Mouse (Mus musculus): ENCODE data around the gene Gm20219. TPM values are rescaled to one million over a fixed set of nuclear protein-coding genes. Genes with fewer than 3 reads are reported as not detected.

Gene Gm20219
- polyA plus RNA-seq, 1 experiment from 2014 or later, result not detected

DNA sequence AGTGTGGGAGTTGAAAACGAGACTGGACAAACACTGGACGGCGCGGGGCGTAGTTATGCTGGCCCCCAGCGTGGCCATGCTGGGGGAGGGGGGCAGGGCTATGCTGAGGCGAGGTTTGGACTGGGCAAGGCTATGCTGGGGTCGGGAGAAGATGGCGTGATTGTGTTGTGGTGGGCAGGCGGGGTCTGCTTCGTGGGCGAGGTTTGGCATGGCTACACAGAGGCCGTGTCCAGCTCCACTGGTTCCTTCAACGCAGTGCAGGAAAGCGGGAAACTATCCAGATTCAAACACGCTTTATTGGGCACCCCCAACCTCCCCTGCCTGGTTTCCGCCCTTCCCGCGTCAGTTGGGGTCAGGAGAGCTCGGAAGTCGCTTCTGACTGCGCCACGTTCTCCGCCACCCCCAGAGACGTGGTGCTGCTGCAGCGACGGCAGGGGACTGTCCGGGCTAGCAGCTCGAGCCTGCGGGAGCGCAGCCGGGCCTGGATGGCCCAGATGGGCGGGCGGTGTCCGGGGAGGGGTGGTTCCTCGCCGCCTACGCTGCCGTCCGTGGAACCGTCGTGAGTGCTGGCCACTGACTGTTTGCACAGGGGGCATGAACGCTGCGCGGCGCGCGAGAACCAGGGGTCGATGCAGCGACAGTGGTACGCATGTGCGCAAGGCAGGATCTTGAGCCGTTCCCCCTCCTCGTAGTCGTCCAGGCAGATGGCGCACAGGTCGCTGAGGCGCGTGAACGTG is 43.0 kb downstream of the Gm20219 start:
- no peak for ATAC-seq
- Histone ChIP-seq H3K4me3 (ENCODE audit: low read depth, low read length) (peak overlapping the region; percentile 18), H3K27ac (ENCODE audit: low read depth, low read length) (no peak overlapping the region), H3K4me2 (replicated peaks; ENCODE audit: low read depth) (peak overlapping the region; percentile 47), H3K27me3 (replicated peaks; ENCODE audit: control insufficient read depth, insufficient read depth, low read length) (peaks cover 38% of the 10 kb centered on the region), H3K9me3 (ENCODE audit: control insufficient read depth) (no peaks in the 10 kb centered on the region), H3K36me3 (ENCODE audit: control insufficient read depth, insufficient read depth) (no peaks in the 10 kb centered on the region), H3K4me1 (replicated peaks; ENCODE audit: control insufficient read depth, insufficient read depth, low read length) (no peaks in the 10 kb centered on the region), H3K9ac (ENCODE audit: low read depth, low read length) (no peak overlapping the region)
- no peak for TF ChIP-seq CTCF (IDR thresholded peaks at IDR 0.05; ENCODE audit: low read depth)
- WGBS, result 6% methylated on average over 60 of the region's 60 CpGs

GRCm38 (mm10) chr17:56510473-56510969 is 43.7 kb downstream of the Gm20219 start:
- TF ChIP-seq CTCF (IDR thresholded peaks at IDR 0.05; ENCODE audit: low read depth), result no peak
- Histone ChIP-seq H3K4me2 (replicated peaks; ENCODE audit: low read depth) (peak overlapping the region; percentile 48; the same call in 1 of the 2 replicates), H3K4me1 (replicated peaks; ENCODE audit: control insufficient read depth, insufficient read depth, low read length) (no peaks in the 10 kb centered on the region), H3K4me3 (ENCODE audit: low read depth, low read length) (peak overlapping the region; percentile 18; the same call in 1 of the 2 replicates), H3K9me3 (ENCODE audit: control insufficient read depth) (no peaks in the 10 kb centered on the region), H3K9ac (ENCODE audit: low read depth, low read length) (no peak overlapping the region), H3K36me3 (ENCODE audit: control insufficient read depth, insufficient read depth) (no peaks in the 10 kb centered on the region), H3K27me3 (replicated peaks; ENCODE audit: control insufficient read depth, insufficient read depth, low read length) (peaks cover 37% of the 10 kb centered on the region), H3K27ac (ENCODE audit: low read depth, low read length) (no peak overlapping the region)
- WGBS, result 27% methylated on average over 27 of the region's 27 CpGs
- ATAC-seq, result no peak

- Histone ChIP-seq H3K4me3 (ENCODE audit: low read depth, low read length) (0 out of 2 replicates have a peak overlapping the region, but pooled peaks have one; percentile 14), H3K9me3 (ENCODE audit: control insufficient read depth) (no peaks in the 10 kb centered on the region), H3K9ac (ENCODE audit: low read depth, low read length) (no peak overlapping the region), H3K36me3 (ENCODE audit: control insufficient read depth, insufficient read depth) (no peaks in the 10 kb centered on the region), H3K27me3 (replicated peaks; ENCODE audit: control insufficient read depth, insufficient read depth, low read length) (peaks cover 34% of the 10 kb centered on the region), H3K27ac (ENCODE audit: low read depth, low read length) (no peak overlapping the region), H3K4me1 (replicated peaks; ENCODE audit: control insufficient read depth, insufficient read depth, low read length) (no peaks in the 10 kb centered on the region), H3K4me2 (replicated peaks; ENCODE audit: low read depth) (peak overlapping the region; percentile 48)
- 16% methylated on average over 28 of the region's 37 CpGs for WGBS
- TF ChIP-seq CTCF (IDR thresholded peaks at IDR 0.05; ENCODE audit: low read depth), result no peak
- no peak for ATAC-seq
Observed at GRCm38 (mm10) chr17:56509707-56510472, 44.3 kb downstream of the Gm20219 start.

- Histone ChIP-seq H3K4me2 (replicated peaks; ENCODE audit: low read depth) (no peak overlapping the region), H3K4me1 (replicated peaks; ENCODE audit: control insufficient read depth, insufficient read depth, low read length) (no peaks in the 10 kb centered on the region), H3K27me3 (replicated peaks; ENCODE audit: control insufficient read depth, insufficient read depth, low read length) (peaks cover 34% of the 10 kb centered on the region), H3K4me3 (ENCODE audit: low read depth, low read length) (no peak overlapping the region), H3K9me3 (ENCODE audit: control insufficient read depth) (no peaks in the 10 kb centered on the region), H3K9ac (ENCODE audit: low read depth, low read length) (no peak overlapping the region), H3K36me3 (ENCODE audit: control insufficient read depth, insufficient read depth) (no peaks in the 10 kb centered on the region), H3K27ac (ENCODE audit: low read depth, low read length) (no peak overlapping the region)
- WGBS, result 55% methylated on average over 10 of the region's 10 CpGs
- TF ChIP-seq CTCF (IDR thresholded peaks at IDR 0.05; ENCODE audit: low read depth), result no peak
- ATAC-seq, result no peak
Observed at GRCm38 (mm10) chr17:56509021-56509640, 45.1 kb downstream of the Gm20219 start.

- under 1% methylated on average over 42 of the region's 42 CpGs for WGBS
Observed at GRCm38 (mm10) chr17:56507161-56508068, 46.8 kb downstream of the Gm20219 start.

More at GRCm38 (mm10) chr17:56507161-56508068, 46.8 kb downstream of the Gm20219 start:
- H3K27ac ChIP-seq (ENCODE audit: low read depth, low read length), result peak overlapping the region; percentile 76
- H3K4me3 ChIP-seq (ENCODE audit: low read depth, low read length), result peak overlapping the region; percentile 43
- H3K4me1 ChIP-seq (replicated peaks; ENCODE audit: control insufficient read depth, insufficient read depth, low read length), result no peaks in the 10 kb centered on the region
- peaks cover 25% of the 10 kb centered on the region for H3K27me3 ChIP-seq (replicated peaks; ENCODE audit: control insufficient read depth, insufficient read depth, low read length)
- H3K36me3 ChIP-seq (ENCODE audit: control insufficient read depth, insufficient read depth), result no peaks in the 10 kb centered on the region
- TF ChIP-seq CTCF (IDR thresholded peaks at IDR 0.05; ENCODE audit: low read depth), result no peak
- H3K9ac ChIP-seq (ENCODE audit: low read depth, low read length), result peak overlapping the region; percentile 50
- H3K4me2 ChIP-seq (replicated peaks; ENCODE audit: low read depth), result peak overlapping the region; percentile 70
- ATAC-seq, result peak; percentile 97
- no peaks in the 10 kb centered on the region for H3K9me3 ChIP-seq (ENCODE audit: control insufficient read depth)

All from intestine, postnatal 0 days (tissue).